Mouse (Mus musculus) lung, adult 2 months (tissue): ENCODE measurements at regions not wholly inside any gene's neighbourhood (a gene's known extent, or its start where the extent isn't known, plus 50 kb on each side); places are given as distances from the start of the nearest gene placed in this dataset.
A peak's percentile ranks its signal among the peaks of the same experiment; 100 is the strongest.

Experiments used
- DNase-seq: peaks from one replicate; pipeline ENCODE4 v3.0.0; 2022
- H3K4me1 ChIP-seq: fragments of 200-500 bp; 2 replicates; pipeline ENCODE4 v1.6.1; 2011; ENCODE audit warnings: low read length; ENCODE audit not compliant: control insufficient read depth, insufficient read depth
- H3K4me3 ChIP-seq: fragments of 200-500 bp; replicated peaks from 2 replicates; pipeline ENCODE3; 2011; ENCODE audit warnings: low read depth, mild to moderate bottlenecking, control low read depth, low read length; ENCODE audit errors: extremely low read depth
- CTCF ChIP-seq: fragments of 200-500 bp; IDR thresholded peaks from 2 replicates; pipeline ENCODE4 v1.5.1; 2011; ENCODE audit warnings: mild to moderate bottlenecking, low read length, control low read depth; ENCODE audit not compliant: insufficient read depth
- POLR2A ChIP-seq: fragments of 200-500 bp; IDR thresholded peaks from 2 replicates; pipeline ENCODE4 v1.6.1; 2011; ENCODE audit warnings: low read depth, mild to moderate bottlenecking, control low read depth, low read length, borderline replicate concordance; ENCODE audit errors: extremely low read depth
- WGBS: fragments of 180-500 bp; shearing (Covaris S2); methylation state at CpG from one replicate; pipeline ENCODE4 v1.1.7; 2018; 5-methylcytosine and 5-hydroxymethylcytosine counted together

DNA sequence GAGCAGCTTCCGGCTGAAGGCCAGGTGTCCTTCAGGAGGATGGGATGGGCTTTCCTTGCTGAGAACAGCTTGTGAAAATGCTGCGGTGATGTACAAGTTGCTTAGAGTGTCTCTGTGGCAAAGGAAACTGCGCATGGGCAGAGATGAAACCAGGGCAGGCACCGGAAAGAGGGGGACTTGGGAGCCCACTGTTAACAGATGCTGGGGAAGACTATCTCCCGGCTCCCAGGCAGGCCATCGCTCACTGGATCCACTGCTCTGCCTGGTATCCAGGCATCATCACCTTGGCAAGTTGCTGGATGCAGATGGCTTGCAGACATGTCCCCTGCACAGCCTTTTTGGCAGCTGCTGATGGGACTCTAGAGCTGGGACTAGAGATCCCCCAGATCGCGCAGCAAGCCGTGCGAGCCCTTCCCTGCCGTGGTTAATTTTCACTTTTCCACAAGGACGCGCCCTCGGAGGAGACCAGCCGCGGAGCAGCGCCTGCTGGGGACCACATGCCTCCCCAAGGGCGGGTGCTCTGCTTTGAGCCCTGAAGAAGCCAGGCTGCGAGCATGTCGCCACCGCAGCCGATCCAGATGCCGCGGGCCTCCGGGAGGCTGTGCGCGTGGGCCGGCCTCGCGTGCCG, 234.4 kb downstream of the Opa1 start:
- H3K4me3 ChIP-seq = peak overlapping the region; percentile 60
- 0 out of 2 replicates have a peak, but pooled peaks have one; percentile 9 for TF ChIP-seq POLR2A
- no peak for TF ChIP-seq CTCF
- DNase-seq = no peak
- peaks cover 9% of the 10 kb centered on the region for H3K4me1 ChIP-seq
- 3% methylated on average over 31 of the region's 31 CpGs for WGBS

DNA sequence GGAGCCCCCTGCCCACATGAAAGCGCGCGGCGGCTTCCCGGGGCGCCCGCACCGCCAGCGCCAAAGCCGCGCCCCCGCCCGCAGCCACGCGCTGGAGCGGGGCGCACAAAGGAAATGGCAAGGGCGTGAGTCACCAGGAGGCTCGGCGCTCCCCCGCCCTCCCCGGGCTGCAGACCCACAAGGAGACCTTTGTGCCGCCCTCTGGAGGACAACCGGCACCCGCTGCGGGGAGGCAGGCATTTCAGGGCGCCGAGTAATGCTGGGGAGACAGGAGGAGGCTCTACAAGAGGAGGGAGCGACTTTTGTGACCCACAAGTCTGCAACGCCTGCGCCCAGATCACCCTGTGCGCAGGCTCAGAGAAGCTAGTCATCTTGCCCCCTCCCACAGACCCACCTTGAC, 234.9 kb downstream of the Opa1 start:
- DNase-seq = peak; percentile 80
- WGBS = 2% methylated on average over 32 of the region's 32 CpGs
- Histone ChIP-seq H3K4me1 (peaks cover 9% of the 10 kb centered on the region), H3K4me3 (peak overlapping the region; percentile 60)
- peak; percentile 32; the same call in 1 of the 2 replicates for TF ChIP-seq CTCF
- TF ChIP-seq POLR2A = no peak

DNA sequence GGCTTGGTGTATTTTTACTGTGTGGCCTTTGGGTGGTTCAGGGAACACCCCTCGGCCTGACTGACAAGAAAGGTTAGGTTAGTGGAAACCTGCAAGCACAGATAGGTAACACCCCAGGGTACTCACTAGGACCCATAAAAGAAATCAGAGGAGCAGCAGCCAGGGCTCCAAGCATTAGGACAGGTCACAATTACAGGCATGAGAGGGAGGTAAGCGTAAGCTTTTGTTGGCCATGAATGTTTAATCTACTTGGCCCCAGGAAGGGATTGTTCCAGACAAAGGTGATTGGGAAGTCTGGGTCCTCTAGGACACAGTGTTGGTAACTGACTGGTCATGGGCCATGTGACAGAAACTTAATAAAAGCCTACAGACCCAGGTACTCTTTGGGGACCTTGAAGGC, 235.5 kb downstream of the Opa1 start:
- 72% methylated on average over 2 of the region's 2 CpGs for WGBS
- no peak for DNase-seq
- H3K4me3 ChIP-seq = no peak overlapping the region
- H3K4me1 ChIP-seq = peaks cover 9% of the 10 kb centered on the region
- TF ChIP-seq POLR2A (no peak), CTCF (no peak)

DNA sequence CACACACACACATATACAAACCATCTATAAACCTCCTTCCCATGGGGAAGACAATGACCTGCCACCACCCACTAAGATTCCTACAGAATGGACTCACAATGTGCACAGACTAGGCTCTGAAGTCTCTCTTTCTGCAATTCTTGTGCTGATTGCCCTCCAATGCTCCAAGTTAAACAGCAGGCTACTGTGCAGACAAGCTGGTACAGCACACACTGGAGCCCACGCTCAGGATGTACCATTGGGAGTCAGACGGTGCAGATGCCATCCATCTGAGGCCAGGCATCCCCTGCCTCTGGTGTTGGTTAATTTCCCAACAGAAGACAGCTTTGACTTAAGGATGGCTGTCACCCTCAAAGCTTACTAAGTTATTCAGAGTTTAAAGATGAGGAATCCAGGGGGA, 236.1 kb downstream of the Opa1 start:
- no peak for DNase-seq
- TF ChIP-seq POLR2A (no peak), CTCF (no peak)
- Histone ChIP-seq H3K4me3 (no peak overlapping the region), H3K4me1 (peaks cover 9% of the 10 kb centered on the region)
- WGBS = 93% methylated on average over 2 of the region's 2 CpGs

DNA sequence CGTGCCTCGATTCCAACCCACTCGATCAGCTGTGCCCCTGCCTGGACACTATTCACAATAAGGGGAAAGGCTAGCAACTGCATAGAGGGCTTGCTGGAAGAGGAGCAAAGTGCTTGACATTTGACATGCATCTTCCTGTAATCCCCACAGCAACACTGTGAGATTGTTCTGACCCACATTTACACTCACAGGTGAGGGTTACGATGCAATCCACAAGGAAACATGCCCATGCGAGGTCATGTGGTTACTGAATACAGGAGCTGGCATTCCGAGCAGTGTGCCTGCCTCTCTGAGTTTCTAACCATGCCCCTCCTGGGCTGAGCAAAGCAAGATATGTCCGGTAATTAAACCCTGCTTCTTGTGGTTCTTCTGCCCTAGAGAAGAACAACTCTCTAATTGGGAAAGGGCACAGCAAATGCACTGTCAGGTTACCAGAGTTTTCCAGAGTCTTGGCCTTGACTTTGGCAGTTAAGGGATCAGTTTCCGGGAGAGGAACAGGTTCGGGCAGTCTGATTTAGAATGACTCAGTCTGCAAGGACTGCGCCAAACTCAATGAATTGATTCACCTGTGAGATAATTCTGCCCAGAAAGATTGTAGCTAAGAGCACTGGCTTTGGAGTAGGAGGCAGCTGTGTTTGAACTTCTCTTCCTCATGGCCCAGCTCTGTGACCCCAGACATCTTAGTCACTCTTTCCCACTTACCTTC, 236.7 kb downstream of the Opa1 start:
- TF ChIP-seq CTCF = no peak
- no peak for TF ChIP-seq POLR2A
- 77% methylated on average over 10 of the region's 10 CpGs for WGBS
- Histone ChIP-seq H3K4me3 (no peak overlapping the region), H3K4me1 (peaks cover 9% of the 10 kb centered on the region)
- DNase-seq = peak; percentile 22

DNA sequence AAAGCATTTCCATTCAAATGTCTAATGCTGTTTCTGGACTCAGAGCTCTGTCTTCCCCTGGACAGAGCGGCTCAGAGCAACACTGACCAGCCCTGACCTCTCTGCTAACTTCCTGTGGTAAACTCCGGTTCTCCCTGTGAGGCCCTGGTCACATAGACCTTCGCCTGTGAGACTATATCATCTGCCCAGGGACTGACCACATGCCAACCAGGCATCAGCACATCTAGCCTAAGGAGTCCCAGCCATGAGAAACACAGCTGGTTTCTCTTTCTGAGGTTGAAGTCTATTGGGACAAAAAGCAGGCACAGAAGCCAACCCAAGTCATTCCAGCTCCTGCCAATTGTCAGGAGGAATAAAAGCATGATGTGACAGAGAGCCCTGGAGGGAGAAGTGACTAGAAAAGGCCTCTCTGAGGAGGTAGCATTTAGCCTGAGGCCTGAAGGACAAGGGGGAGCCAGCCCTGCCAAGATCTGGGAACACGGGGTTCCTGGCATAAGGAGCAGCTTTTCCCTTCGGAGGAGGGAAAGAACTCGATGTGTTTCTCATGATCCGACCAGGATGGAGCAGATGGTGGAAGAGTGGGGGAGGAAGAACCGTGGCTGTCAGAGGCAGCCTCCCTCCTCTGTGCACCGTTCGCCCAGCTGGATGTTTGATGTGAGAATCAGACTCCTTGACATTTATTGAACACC, 237.7 kb downstream of the Opa1 start:
- TF ChIP-seq POLR2A = no peak
- peaks cover 9% of the 10 kb centered on the region for H3K4me1 ChIP-seq
- DNase-seq = no peak
- WGBS = 67% methylated on average over 10 of the region's 10 CpGs
- H3K4me3 ChIP-seq = no peak overlapping the region

DNA sequence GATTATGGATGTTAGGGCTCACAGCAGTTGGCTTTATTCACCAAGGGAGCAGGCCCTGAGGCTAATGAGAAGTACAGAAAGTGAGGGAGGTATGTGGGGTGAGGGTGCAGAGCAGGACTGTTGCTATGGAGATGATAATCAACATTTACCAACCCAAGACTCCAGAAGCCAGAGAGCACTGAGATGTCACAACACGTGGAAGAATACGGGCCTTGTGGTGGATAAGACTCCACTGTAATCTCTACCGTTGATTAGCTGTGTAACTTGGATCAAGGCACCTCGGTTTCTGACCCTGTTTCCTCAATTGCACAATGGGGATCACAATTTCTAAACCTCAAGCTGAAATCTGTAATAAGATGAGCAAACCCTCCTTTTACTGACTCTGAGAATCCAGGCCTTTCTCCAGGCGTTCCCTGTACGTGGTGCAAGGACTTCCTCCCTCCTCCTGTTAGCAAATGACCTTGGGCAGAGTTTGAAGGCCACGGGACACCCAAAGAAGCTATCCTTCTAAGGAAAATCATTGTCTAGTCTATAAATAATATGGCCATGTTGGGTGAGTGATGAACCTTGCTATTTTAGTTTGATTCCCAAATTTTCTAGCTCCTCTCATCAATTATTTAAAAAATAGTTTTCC, 239.8 kb downstream of the Opa1 start:
- WGBS = 61% methylated on average over 7 of the region's 7 CpGs
- Histone ChIP-seq H3K4me1 (peaks cover 4% of the 10 kb centered on the region; the same call in 1 of the 2 replicates), H3K4me3 (no peak overlapping the region)
- no peak for TF ChIP-seq POLR2A
- DNase-seq = no peak

DNA sequence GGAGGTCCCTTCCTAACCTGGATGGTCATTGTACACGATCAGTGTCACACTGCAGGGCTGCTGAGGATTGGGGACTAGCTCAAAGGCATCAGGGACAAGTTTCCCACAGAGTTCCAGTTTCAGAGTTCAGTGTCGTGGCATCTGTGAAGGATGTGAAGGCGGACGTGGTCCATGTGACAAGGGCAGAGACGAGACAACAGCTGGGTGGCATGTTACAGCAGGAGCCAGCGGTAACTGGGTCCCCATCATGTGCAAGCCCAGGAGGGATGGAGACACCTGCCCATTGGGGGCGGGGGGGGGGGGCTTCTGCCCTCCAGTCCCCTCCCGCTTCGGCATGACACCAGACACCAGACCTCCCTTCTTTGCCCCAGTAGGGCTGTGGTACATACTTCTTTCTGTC, 241.6 kb downstream of the Opa1 start:
- WGBS = 88% methylated on average over 9 of the region's 9 CpGs
- H3K4me3 ChIP-seq = no peak overlapping the region
- TF ChIP-seq CTCF (no peak), POLR2A (no peak)

DNA sequence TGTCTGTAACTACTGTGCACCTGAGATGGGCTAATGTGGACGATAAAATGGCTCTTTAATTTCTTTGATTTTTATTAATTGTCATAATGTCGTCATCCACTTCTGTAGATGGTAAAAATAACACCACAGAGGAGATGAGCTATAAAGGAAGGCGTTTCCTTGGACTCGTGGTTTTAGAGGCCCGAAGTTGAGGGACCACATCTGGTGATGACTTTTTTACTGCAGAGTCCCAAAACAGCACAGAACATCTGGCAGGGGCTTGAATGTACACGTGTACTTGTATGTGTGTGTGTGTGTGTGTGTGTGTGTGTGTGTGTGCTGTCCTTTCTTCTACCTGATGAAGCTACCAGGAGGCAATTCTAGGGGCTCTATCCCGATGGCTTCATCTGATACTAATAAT, 242.1 kb upstream of the Hes1 start:
- WGBS = 75% methylated on average over 7 of the region's 7 CpGs
- Histone ChIP-seq H3K4me1 (no peaks in the 10 kb centered on the region), H3K4me3 (no peak overlapping the region)
- TF ChIP-seq POLR2A (no peak), CTCF (no peak)
- DNase-seq = no peak

More for the DNA sequence above, 241.6 kb downstream of the Opa1 start:
- no peak for DNase-seq
- no peaks in the 10 kb centered on the region for H3K4me1 ChIP-seq
